Mouse (Mus musculus): Measurements from ENCODE around the gene Zfp697.
"Not testable (repeated sequence)": the region's sequence is repeated elsewhere in the genome, so short reads cannot be mapped to it uniquely, and the experiment has no call there.

Zfp697 gene

GRCm38 (mm10) chr3:98418991-98419785, 36.9 kb downstream of the Zfp697 start:
- CTCF ChIA-PET: no interaction called here

DNA sequence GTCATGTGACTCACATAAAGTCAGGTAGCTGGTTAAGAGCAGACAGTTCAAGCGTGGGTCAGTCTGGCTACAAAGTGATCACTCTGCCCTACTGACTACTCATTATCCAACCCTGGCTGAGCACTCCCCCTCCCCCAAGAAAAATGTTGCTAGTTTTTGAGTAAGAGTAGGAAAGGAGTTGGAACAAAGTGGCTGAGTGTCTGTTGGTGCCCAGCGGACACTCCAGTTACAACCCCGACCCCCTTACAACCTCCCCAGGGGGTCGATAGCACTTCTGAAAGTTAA, 37.5 kb downstream of the Zfp697 start:
- CTCF ChIA-PET: no interaction called here

- CTCF ChIA-PET: no interaction called here
Measured at GRCm38 (mm10) chr3:98422926-98423325, 40.7 kb downstream of the Zfp697 start.

GRCm38 (mm10) chr3:98426749-98427148, 44.5 kb downstream of the Zfp697 start:
- CTCF ChIA-PET: no interaction called here

DNA sequence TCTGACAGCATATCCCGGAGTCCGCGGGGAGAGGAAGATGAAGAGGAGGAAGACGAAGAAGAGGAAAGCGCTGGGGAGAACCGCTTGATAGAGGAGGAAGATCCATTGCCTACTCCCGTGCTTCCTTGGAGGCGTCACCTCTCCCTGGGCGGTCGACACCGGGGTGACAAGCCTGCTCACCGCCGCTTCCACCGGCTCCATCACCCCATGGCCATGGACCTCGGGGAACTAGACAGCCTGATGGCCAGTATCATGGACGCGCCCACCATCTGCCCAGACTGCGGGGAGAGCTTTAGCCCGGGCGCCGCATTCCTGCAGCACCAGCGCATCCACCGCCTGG, 45.0 kb downstream of the Zfp697 start:
- CTCF ChIA-PET: no interaction called here

GRCm38 (mm10) chr3:98427600-98428448, 45.6 kb downstream of the Zfp697 start:
- CTCF ChIA-PET: no interaction called here

GRCm38 (mm10) chr3:98428449-98428775, 46.2 kb downstream of the Zfp697 start:
- CTCF ChIA-PET: interaction anchor here (0.7 kb wide), 1 partner anchor 14 kb away, joined by 4 read pairs; no protein-coding TSS in a partner anchor

DNA sequence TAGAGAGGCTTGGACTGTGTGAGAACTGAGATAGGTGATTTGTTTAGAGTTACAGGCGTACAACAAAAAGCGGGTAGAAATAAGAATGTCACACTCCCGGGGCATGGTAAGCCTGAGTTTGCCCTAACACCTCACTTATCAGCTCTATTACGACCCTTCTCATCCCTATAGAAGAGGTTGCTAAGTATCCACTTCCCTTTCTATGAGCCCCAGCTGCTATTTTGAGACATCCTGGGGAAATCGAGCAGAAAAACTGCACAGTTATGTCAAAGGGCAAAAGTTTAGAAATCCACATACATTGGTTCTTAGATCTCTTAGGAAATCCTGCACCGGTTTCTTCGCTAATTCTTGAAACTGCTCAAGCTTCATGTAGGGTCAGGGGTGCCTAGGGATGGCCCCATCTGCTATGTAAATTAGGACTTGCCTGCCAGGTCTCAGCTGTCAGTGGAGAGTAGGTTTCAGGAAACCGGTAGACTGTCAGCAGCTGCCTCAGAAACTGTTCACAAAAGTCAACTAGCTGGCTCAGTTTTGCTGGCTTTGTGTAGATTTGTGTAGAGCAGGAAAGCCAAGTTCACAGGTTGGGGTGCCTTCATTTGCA, 46.8 kb downstream of the Zfp697 start:
- CTCF ChIA-PET: interaction anchor here (0.6 to 0.7 kb wide), 2 partner anchors 14 to 93 kb away, joined by 4 to 6 read pairs; no protein-coding TSS in a partner anchor

- CTCF ChIA-PET: no interaction called here
Measured at GRCm38 (mm10) chr3:98434088-98434816, 52.0 kb downstream of the Zfp697 start.

GRCm38 (mm10) chr3:98435030-98435429, 52.8 kb downstream of the Zfp697 start:
- CTCF ChIA-PET: no interaction called here

DNA sequence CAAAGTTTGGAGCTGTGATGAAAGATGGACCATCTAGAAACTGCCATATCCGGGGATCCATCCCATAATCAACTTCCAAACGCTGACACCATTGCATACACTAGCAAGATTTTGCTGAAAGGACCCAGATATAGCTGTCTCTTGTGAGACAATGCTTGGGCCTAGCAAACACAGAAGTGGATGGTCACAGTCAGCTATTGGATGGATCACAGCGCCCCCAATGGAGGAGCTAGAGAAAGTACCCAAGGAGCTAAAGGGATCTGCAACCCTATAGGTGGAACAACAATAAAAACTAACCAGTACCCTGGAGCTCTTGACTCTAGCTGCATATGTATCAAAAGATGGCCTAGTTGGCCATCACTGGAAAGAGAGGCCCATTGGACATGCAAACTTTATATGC, 60.0 kb downstream of the Zfp697 start:
- CTCF ChIA-PET: interaction anchor here (1.1 kb wide), 1 partner anchor 13 kb away, joined by 4 read pairs; no protein-coding TSS in a partner anchor

GRCm38 (mm10) chr3:98443149-98443779, 61.0 kb downstream of the Zfp697 start:
- CTCF ChIA-PET: interaction anchor here (0.6 to 1.1 kb wide), 3 partner anchors 14 to 216 kb away, joined by 3 to 19 read pairs (median 4); no protein-coding TSS in a partner anchor

DNA sequence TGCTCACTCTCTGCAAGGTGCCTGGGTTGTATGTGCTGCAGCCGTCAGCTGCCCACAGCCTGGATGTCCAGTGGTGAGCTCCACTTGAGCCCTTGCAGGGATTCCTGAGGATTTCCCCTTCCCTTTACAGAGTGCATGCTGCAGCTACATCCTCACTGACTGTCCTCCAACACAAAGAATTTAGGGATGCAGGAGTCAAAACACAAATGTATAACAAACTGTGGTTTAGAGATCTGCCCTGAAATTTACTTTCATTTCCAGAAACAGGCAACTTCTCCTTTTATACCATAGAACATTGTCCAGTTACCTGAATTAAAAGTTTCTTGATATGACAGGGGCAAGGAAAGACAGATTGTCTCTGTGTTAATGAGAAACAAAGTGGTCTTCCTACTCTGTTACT, 61.7 kb downstream of the Zfp697 start:
- CTCF ChIA-PET: not testable (repeated sequence)

DNA sequence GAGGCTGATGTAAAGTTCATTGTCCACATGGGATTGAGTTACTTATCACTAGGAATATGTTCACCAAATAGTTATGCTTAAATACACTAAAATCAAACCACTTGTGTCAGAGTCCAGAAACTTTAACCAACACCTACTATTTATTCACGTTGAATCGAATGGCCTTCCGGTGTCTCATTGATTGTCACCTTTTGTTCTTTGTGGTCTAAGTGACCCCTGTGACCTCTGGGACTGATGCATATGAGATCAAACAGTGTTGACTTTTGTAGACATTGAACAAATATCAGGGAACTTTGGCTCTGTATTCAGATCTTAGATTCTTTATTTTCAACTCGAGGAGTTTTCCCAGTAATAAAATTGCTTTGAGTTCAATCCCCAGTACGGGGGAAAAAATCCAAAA, 71.5 kb downstream of the Zfp697 start:
- CTCF ChIA-PET: not testable (repeated sequence)

- CTCF ChIA-PET: not testable (repeated sequence)
Measured at GRCm38 (mm10) chr3:98457026-98457425, 74.8 kb downstream of the Zfp697 start, which contains the start of gene Gm4450. Gene Gm4450, minus strand, starts transcription at chr3:98457126.

DNA sequence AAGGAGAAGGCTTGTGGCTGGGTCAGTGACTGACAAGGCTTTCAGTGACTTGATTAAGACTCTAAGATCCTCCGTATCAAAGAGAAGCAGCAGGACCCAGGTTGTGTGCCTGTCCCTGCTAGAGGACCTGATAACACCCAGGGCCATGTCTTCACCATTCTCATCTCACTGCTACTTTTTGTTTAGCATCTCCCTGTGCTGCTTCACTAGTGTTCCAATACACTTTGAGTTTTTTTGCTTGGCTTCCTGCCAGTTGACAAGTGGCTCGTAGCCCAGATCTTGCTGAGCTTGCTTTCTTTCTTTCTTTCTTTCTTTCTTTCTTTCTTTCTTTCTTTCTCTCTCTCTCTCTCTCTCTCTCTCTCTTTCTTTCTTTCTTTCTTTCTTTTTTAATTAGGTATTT, 87.1 kb downstream of the Zfp697 start:
- CTCF ChIA-PET: not testable (repeated sequence)

GRCm38 (mm10) chr3:98471057-98471456, 88.8 kb downstream of the Zfp697 start:
- CTCF ChIA-PET: not testable (repeated sequence)

DNA sequence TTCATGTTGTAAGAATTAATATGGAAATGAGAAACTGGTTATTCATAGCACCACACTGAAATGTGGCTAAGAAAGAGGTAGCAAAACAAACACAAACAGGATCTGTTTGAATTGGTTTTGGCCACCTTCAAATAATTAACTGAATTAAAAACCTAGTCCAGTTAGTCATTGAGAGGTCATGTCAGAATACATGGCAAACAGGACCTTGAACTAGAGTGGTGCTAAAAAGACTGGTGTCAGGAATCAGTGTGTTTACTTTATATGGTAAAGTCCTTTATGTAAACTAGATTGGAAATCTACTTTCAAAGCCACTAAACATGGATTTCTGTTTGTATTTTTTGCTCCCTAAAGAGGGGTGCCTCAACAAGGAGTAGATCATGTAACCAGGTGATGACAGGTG, 89.2 kb downstream of the Zfp697 start:
- CTCF ChIA-PET: not testable (repeated sequence)

- CTCF ChIA-PET: not testable (repeated sequence)
Measured at GRCm38 (mm10) chr3:98494184-98494583, 111.9 kb downstream of the Zfp697 start.

DNA sequence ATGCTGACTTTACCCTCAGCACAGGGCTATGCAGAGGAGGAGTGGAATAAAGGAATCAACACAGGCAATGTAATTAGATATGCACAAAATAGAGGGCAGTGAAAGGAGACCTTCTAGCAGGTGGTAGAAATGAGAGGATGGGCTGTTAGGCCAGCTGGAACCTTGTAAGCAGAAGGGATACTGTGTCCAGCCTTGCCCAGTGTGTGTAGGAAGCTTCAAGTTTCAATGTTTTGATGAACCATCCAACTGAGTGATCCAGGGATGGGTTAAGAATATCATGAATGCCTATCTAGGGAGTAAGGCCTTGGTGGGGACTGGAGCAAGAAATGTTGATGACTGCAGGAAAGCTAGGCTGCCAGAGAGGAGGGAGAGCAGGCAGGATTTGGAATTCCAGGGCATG, 112.8 kb downstream of the Zfp697 start:
- CTCF ChIA-PET: not testable (repeated sequence)

- CTCF ChIA-PET: not testable (repeated sequence)
Measured at GRCm38 (mm10) chr3:98496762-98497161, 114.5 kb downstream of the Zfp697 start.

- CTCF ChIA-PET: not testable (repeated sequence)
Measured at GRCm38 (mm10) chr3:98497401-98497800, 115.1 kb downstream of the Zfp697 start.
